Mouse (Mus musculus) small intestine, adult 2 months (tissue): ENCODE data around the gene Zbtb34.

Experiments
- CTCF ChIP-seq: fragments of 200-500 bp; IDR thresholded peaks from 2 replicates; pipeline ENCODE4 v1.5.1; 2012; ENCODE audit warnings: low read depth, mild to moderate bottlenecking, control low read depth, inconsistent platforms, low read length, moderate library complexity, mixed read lengths; ENCODE audit not compliant: insufficient replicate concordance, insufficient read length; ENCODE audit errors: extremely low read depth
- POLR2A ChIP-seq: fragments of 200-500 bp; IDR thresholded peaks from 2 replicates; pipeline ENCODE4 v1.6.1; 2012; ENCODE audit warnings: low read depth, mild to moderate bottlenecking, control low read depth, inconsistent platforms, low read length, moderate library complexity

GRCm38 (mm10) chr2:33446796-33447195 is 15.7 kb upstream of the Zbtb34 start:
- TF ChIP-seq CTCF (no peak), POLR2A (no peak)
